Mouse (Mus musculus): ENCODE results near the gene Zbtb41. TPM values are rescaled to one million over a fixed set of nuclear protein-coding genes. Genes with fewer than 3 reads are reported as not detected.
"Not testable (repeated sequence)": the region's sequence is repeated elsewhere in the genome, so short reads cannot be mapped to it uniquely, and the experiment has no call there.

Gene Zbtb41
- total RNA-seq (2022) = 10 to 100 TPM; 15.1 to 21.2 (median 16.1) TPM

GRCm38 (mm10) chr1:139421875-139422791 is at the start of gene Zbtb41:
Gene Zbtb41 (plus strand): TSS chr1:139422288.
- DNase-seq (ENCODE audit: low spot score in 2 of 2) = peak; percentile 68 to 82

DNA sequence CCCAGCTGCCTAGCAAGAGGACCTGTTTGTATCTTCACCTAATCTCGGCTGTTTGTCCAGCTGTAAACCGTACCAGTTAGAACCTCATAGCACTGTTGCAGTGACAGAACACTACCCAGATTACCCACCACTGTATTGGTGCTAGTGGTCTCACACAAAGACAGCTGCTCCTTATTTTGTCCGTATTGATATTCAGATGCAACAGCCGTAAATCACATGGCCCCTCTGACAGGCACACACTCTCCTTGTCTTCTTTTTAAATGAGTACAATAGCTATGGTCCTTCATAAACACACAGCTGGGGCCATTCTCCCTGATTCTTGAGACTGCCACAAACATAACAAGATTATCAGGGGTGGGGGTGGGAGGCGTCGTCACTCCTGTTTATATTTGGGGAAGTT is 46.2 kb upstream of the Zbtb41 start:
- no peak for DNase-seq (ENCODE audit: low spot score in 2 of 2)

DNA sequence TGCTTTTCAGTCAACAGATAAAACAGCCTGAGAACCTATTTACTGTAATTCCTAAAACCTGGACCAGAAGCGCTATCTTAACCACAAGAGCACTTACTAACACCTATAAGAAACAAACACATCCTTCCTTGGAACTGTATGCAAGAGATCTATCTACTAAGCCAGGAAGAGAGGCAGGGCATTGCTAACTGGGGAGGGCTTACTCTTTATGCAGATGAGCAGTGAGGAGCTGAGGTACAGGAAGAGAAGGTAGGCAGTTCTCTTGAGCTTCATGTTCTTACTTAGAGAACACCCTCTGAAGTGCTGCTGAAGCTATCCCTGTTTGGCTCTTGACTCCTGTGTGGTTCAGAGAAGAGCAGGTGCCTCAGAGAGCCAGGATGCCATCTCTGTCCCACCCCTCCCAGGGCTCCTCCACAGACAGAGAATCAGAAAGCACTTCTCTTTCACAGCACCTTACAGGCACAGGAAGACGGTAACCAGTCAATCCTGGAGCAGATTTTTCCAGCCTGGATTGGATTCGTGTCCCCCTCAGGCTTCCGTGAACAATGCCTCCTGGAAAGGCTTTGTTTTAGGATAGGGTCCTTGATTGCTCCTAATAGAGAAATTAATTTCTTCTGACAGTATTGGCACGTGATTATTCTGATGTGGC is 45.3 kb upstream of the Zbtb41 start, which contains the start of gene Crb1:
TSS of gene Crb1 (minus strand) at position 463 of the 649 bp plus-strand sequence.
- DNase-seq (ENCODE audit: low spot score in 2 of 2) = no peak

GRCm38 (mm10) chr1:139378861-139379620 is 43.0 kb upstream of the Zbtb41 start:
- no peak for DNase-seq (ENCODE audit: low spot score in 2 of 2)

- DNase-seq (ENCODE audit: low spot score in 2 of 2) = no peak
Measured at GRCm38 (mm10) chr1:139379621-139379984, 42.5 kb upstream of the Zbtb41 start.

DNA sequence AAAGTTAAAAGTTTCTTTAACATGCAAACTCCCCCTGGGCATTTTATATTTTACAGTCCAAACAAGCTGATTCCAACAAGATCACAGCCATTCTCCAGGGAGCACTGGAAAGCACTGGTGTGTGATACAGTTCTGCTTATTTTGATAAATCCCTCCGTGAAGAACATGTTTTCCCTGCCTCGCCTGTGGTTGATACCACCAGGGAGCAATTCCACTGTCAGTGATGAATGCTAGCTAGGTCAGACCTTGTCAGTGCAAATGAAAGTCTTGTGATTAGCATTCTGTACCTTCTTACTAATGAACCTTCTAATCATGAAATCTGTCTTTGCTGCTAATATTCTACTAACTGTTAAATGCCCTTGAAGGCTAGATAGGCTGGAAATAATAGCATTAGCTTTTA is 30.3 kb upstream of the Zbtb41 start:
- no peak for DNase-seq (ENCODE audit: low spot score in 2 of 2)

DNA sequence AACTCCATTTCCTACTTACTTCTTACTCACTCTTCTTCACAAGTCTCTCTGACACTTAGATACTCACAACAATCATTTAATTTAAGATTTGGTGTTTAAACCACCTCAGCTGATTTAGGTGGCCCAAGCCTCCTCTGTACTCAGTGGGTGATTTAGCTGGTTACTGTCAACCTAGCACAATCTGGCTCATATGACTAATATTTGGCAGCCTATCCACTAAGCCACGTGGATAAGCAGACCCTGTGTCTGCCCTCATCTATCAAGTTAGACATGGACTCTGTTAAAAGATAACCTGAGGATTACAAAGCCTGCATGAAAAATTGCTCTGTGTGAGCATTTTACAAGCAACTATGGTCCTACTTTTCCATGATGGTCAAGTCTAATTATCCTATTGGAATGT is 25.5 kb upstream of the Zbtb41 start:
- no peak for DNase-seq (ENCODE audit: low spot score in 2 of 2)

DNA sequence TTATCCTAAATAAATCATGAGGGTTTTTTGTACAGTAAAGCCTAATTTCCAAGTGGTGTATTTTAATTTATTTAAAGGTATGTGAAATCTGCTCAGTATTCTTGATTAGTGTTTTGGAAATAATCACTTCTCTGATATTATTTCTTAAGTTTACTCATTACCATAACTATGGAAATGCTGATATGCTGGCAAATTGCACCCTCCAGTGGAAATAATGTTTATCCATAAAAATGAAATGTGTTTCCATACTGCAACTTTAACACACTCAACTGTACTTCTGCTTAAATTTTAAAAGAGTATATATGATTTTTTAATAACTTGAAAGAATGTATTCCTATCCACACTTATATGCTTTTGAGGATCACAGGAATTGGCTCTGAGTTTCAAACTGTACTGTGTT is 16.3 kb upstream of the Zbtb41 start:
- no peak for DNase-seq (ENCODE audit: low spot score in 2 of 2)

DNA sequence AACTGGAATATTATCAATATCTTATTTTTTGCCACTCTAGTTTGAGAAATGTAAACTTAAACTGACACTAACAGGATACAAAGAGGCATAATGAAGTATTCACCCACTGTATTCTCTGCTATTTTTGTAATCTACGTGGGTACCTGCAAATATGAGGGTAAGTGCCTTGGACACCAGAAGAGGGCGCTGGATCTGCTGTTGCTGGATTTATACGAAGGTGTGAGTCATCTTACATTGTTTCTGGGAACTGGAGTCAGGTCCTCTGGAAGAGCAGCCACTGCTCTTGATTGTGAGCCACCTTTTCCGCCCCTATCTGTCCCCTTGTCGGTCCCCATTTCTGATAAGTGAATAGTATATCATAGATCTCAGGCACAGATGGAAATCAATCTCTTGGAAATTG is 14.4 kb upstream of the Zbtb41 start:
- DNase-seq (ENCODE audit: low spot score in 2 of 2) = no peak

- DNase-seq (ENCODE audit: low spot score in 2 of 2) = not testable (repeated sequence)
Measured at GRCm38 (mm10) chr1:139412365-139412764, 9.7 kb upstream of the Zbtb41 start.

- no peak for DNase-seq (ENCODE audit: low spot score in 2 of 2)
Measured at GRCm38 (mm10) chr1:139413465-139413864, 8.6 kb upstream of the Zbtb41 start.

- no peak for DNase-seq (ENCODE audit: low spot score in 2 of 2)
Measured at GRCm38 (mm10) chr1:139421521-139421874, 590 bp upstream of the Zbtb41 start.

DNA sequence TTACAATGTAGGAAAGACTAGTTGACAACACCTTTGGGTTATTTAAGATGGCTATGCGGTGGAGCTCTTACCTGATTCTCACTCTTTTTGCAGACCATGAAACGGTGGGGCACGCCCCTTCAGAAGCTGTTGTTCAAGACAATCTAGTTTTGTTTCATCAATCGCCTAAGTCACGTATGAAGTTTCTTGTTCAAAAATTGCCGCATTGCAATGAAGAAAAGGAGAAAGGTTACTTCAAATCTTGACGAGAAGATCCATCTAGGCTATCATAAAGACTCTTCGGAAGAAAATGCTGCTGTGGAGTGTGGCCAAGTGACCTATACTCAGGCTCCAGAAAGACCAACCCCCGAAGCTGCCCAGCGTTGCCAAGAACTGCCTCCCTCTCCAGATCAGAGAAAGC is 853 bp downstream of the Zbtb41 start:
- no peak for DNase-seq (ENCODE audit: low spot score in 2 of 2)

GRCm38 (mm10) chr1:139423931-139424330 is 1.8 kb downstream of the Zbtb41 start:
- DNase-seq (ENCODE audit: low spot score in 2 of 2) = no peak

GRCm38 (mm10) chr1:139425006-139425405 is 2.9 kb downstream of the Zbtb41 start:
- no peak for DNase-seq (ENCODE audit: low spot score in 2 of 2)

- no peak for DNase-seq (ENCODE audit: low spot score in 2 of 2)
Measured at GRCm38 (mm10) chr1:139438373-139438772, 16.3 kb downstream of the Zbtb41 start.

DNA sequence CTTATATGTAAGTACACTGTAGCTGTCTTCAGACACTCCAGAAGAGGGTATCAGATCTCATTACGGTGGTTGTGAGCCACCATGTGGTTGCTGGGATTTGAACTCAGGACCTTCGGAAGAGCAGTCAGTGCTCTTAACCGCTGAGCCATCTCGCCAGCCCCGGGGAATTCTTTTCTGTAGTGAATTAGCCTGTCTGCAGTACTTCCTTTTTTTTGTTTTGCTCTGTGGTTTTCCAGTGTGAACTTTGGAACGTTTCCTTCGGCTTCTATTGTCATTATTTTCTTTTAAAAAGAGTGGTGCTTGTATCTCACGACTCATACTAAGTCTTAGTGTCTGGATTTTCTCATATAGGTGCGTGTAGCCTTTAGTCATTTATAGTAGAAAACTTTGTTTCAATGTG is 21.0 kb downstream of the Zbtb41 start:
- DNase-seq (ENCODE audit: low spot score in 2 of 2) = not testable (repeated sequence)

DNA sequence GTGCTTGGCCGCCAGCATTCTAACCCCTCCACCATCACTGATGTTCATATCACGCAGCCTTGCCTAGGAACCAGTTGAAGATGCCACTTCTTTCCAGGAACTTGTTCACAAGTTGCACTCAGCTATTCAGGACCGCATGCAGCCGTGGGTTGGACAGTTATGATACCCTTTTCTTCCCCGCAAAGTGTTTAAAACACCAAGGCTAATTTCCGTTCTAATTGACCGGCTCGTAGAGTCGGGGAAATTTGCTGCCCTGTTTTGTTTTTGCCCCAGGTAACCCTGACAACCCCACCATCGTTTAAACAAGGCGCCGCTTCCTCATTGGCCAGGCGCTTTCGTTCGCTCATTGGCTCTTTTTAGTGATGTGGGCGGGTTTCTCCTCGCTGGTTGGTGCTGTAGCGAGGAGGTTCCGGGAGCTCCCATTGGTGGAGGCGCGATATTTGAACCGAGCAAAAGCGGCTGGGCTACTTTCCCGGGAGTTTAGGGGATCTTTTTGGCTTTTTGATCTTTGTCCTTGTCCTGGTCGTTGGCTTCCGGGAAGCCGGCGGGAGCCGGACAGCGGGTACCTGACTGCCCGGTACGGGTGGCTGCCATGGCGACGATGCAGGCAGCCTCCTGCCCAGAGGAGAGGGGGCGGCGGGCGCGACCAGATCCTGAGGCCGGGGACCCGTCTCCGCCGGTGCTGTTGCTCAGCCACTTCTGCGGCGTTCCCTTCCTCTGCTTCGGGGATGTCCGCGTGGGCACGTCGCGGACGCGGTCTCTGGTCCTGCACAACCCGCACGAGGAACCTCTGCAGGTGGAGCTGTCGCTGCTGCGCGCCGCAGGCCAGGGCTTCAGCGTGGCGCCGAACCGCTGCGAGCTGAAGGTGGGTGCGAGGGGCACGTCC is 32.5 kb downstream of the Zbtb41 start, which contains the start of gene Aspm:
TSS of gene Aspm (plus strand) at position 433 of the 886 bp plus-strand sequence.
- DNase-seq (ENCODE audit: low spot score in 2 of 2) = peak; percentile 76 to 81

- no peak for DNase-seq (ENCODE audit: low spot score in 2 of 2)
Measured at GRCm38 (mm10) chr1:139455226-139455869, 33.3 kb downstream of the Zbtb41 start.

DNA sequence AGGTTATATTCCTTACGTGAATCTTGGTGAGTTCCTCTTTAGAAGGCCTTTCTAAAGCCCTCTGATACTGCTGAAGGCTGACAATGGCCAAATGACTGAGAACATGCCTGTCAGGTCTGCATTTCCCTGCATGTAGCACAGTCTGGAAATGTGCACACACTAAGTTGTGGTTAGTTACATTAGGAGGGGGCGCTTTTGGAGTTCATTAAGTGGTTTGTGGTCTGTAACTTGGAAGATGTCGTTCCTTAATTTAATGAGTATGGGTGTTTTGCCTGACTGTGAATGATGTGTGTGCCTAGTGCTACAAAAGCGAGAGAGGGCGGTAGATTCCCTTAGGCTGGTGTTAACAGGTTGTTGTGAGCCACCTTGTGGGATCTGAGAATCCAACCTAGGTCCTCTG is 38.7 kb downstream of the Zbtb41 start:
- no peak for DNase-seq (ENCODE audit: low spot score in 2 of 2)
